Mouse (Mus musculus): Measurements from ENCODE around the gene Lck.

GRCm38 (mm10) chr4:129510723-129511412, 62.6 kb downstream of the Lck start:
- TF ChIP-seq EP300 (IDR thresholded peaks at IDR 0.05; ENCODE audit: low read depth) = no peak
- TF ChIP-seq CTCF (IDR thresholded peaks at IDR 0.05; ENCODE audit: low read depth) = no peak

Data from liver, embryonic 14.5 days (tissue).